Mouse (Mus musculus): ENCODE results near the gene Retreg2. TPM values are rescaled to one million over a fixed set of nuclear protein-coding genes. Genes with fewer than 3 reads are reported as not detected.

Retreg2 gene
- polyA plus RNA-seq (2014; fragmentation: Nextera tagmentation; extraction: Ambion mirVana): 27.7 and 38.0 TPM in 2 replicates

- peaks cover 13% of the 10 kb centered on the region for H3K36me3 ChIP-seq (replicated peaks; ENCODE audit: control insufficient read depth, insufficient read depth, low read depth, low read length)
- under 1% methylated on average over 70 of the region's 91 CpGs for WGBS
These were observed at the start of gene Retreg2, which contains the start of gene Cnppd1 for GRCm38 (mm10) chr1:75142301-75143261. Retreg2 (plus strand) TSS chr1:75142778. Cnppd1 (minus strand) TSS chr1:75142711.

DNA sequence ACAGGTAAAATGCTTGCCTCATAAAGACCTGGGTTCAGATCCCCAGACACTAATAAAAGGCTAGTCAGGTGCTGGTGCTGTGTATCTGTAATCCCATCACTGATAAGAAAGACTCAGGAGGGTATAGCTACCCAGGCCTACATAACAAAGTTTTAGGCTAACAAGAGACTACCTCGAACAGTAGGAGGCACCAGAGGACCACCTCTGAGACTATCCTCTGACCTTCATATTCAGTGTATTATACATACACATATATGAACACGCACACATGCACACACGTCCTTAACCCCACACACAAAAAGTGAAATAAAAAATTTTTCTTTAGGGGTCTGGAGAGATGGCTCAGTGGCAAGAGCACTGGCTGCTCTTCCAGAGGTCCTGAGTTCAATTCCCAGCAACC lies 20.4 kb upstream of the Retreg2 start:
- Histone ChIP-seq H3K27ac (replicated peaks; ENCODE audit: low read depth, low read length) (no peak overlapping the region), H3K4me2 (ENCODE audit: low read depth, low read length) (no peak overlapping the region), H3K9me3 (replicated peaks; ENCODE audit: control insufficient read depth, low read length) (no peaks in the 10 kb centered on the region), H3K4me3 (ENCODE audit: low read depth, low read length) (no peak overlapping the region), H3K27me3 (ENCODE audit: control insufficient read depth, insufficient read depth, low read length) (no peaks in the 10 kb centered on the region), H3K36me3 (replicated peaks; ENCODE audit: control insufficient read depth, insufficient read depth, low read depth, low read length) (no peaks in the 10 kb centered on the region), H3K4me1 (ENCODE audit: control insufficient read depth, insufficient read depth, low read length) (no peaks in the 10 kb centered on the region; the same call in 1 of the 2 replicates), H3K9ac (replicated peaks; ENCODE audit: low read length) (no peak overlapping the region)
- ATAC-seq (replicated peaks; ENCODE audit: insufficient number of reproducible peaks, low FRiP score, low TSS enrichment, low read depth): no peak
- no peak for DNase-seq (ENCODE audit: low spot score)
- WGBS: 88% methylated on average over 3 of the region's 3 CpGs

More at GRCm38 (mm10) chr1:75142301-75143261, at the start of gene Retreg2, which contains the start of gene Cnppd1:
- Histone ChIP-seq H3K9me3 (replicated peaks; ENCODE audit: control insufficient read depth, low read length) (no peaks in the 10 kb centered on the region), H3K4me2 (ENCODE audit: low read depth, low read length) (peak within 1 kb of the TSS; percentile 94), H3K4me1 (ENCODE audit: control insufficient read depth, insufficient read depth, low read length) (no peaks in the 10 kb centered on the region), H3K4me3 (ENCODE audit: low read depth, low read length) (peak within 1 kb of the TSS; percentile 57), H3K9ac (replicated peaks; ENCODE audit: low read length) (peak within 1 kb of the TSS; percentile 70), H3K27ac (replicated peaks; ENCODE audit: low read depth, low read length) (peak within 1 kb of the TSS; percentile 73), H3K27me3 (ENCODE audit: control insufficient read depth, insufficient read depth, low read length) (no peaks in the 10 kb centered on the region)
- peak; percentile 96 for DNase-seq (ENCODE audit: low spot score)
- peak; percentile 85 for ATAC-seq (replicated peaks; ENCODE audit: insufficient number of reproducible peaks, low FRiP score, low TSS enrichment, low read depth)

DNA sequence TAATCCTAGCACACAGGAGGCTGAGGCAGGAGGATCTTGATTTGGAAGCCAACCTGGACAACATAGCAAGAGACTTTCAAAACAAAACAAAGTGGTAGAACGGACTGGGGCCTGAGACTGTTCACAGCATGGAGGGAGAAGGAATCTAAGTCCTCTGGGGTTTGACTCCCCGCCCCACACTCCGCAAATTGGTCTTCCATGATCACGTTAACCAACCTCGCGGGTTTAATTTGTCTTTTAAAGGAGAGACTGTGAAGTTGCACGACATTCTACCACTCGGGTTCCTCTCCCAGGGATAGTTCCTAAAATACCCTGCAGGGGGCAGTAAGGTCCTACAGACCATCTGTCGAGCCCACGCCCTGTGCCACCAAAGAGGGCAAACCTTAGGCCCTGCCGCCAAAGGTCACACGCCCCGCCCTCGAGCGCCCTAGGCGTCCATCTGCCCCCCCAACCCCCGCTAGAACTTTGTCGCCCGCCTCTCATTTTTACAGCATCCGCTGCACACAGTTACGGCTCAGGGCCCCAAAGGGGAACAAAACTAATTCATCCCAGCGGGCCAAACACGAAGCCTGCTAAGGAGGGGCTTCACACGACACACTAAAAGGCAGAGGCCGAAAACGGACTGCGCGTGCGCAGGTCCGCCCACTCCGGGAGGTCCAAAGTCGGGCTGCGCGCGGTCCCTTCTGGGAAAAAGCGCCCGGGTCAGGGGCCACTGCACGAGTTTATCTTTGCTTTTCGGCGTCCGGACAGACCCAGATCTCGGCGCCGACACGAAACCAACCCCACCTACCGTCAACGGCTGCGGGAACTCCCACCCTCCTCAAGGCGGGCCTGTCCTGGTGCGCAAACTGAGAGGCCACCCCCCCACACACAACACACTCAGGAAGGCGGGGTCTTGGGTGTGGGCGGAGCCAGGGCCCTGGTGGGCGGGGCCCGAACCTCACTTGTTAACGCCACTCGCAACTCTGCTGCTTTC lies 17.9 kb upstream of the Retreg2 start, which contains the start of gene Nhej1:
TSS of gene Nhej1 (minus strand) at position 855 of the 976 bp plus-strand sequence.
- peak; percentile 98 for DNase-seq (ENCODE audit: low spot score)

DNA sequence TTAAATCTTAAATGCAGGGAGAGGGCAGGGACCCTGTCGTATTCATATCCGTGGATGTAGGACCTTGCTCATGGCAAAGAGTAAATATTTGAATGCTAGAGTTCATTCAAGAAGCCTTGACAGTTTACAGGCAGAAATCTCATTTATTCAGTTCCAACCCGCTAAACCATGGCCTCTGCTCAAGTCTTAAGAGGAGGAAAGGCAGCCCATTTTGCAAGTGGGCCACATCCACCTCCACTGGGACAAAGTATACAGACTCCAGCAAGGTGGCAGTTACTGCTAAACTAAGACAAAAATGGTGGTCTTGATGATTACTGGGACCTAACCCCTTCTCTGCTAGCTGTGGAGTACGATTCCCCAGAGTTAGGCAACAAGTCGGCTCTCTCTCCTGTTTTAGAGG lies 17.2 kb upstream of the Retreg2 start:
- Histone ChIP-seq H3K4me1 (ENCODE audit: control insufficient read depth, insufficient read depth, low read length) (no peaks in the 10 kb centered on the region; the same call in 1 of the 2 replicates), H3K27me3 (ENCODE audit: control insufficient read depth, insufficient read depth, low read length) (no peaks in the 10 kb centered on the region), H3K9me3 (replicated peaks; ENCODE audit: control insufficient read depth, low read length) (no peaks in the 10 kb centered on the region), H3K4me2 (ENCODE audit: low read depth, low read length) (peak overlapping the region; percentile 35), H3K27ac (replicated peaks; ENCODE audit: low read depth, low read length) (no peak overlapping the region), H3K4me3 (ENCODE audit: low read depth, low read length) (peak overlapping the region; percentile 54), H3K36me3 (replicated peaks; ENCODE audit: control insufficient read depth, insufficient read depth, low read depth, low read length) (no peaks in the 10 kb centered on the region), H3K9ac (replicated peaks; ENCODE audit: low read length) (no peak overlapping the region)
- no peak for ATAC-seq (replicated peaks; ENCODE audit: insufficient number of reproducible peaks, low FRiP score, low TSS enrichment, low read depth)
- 36% methylated on average over 5 of the region's 5 CpGs for WGBS
- DNase-seq (ENCODE audit: low spot score): no peak

More for the DNA sequence above, 17.9 kb upstream of the Retreg2 start, which contains the start of gene Nhej1:
- WGBS: 1% methylated on average over 56 of the region's 56 CpGs
- H3K9me3 ChIP-seq (replicated peaks; ENCODE audit: control insufficient read depth, low read length): no peaks in the 10 kb centered on the region
- H3K36me3 ChIP-seq (replicated peaks; ENCODE audit: control insufficient read depth, insufficient read depth, low read depth, low read length): no peaks in the 10 kb centered on the region
- ATAC-seq (replicated peaks; ENCODE audit: insufficient number of reproducible peaks, low FRiP score, low TSS enrichment, low read depth): peak; percentile 91
- H3K4me2 ChIP-seq (ENCODE audit: low read depth, low read length): peak within 1 kb of the TSS; percentile 35
- peak within 1 kb of the TSS; percentile 94 for H3K27ac ChIP-seq (replicated peaks; ENCODE audit: low read depth, low read length)
- peak within 1 kb of the TSS; percentile 70 for H3K9ac ChIP-seq (replicated peaks; ENCODE audit: low read length)
- H3K4me3 ChIP-seq (ENCODE audit: low read depth, low read length): peak within 1 kb of the TSS; percentile 54
- no peaks in the 10 kb centered on the region; the same call in 1 of the 2 replicates for H3K4me1 ChIP-seq (ENCODE audit: control insufficient read depth, insufficient read depth, low read length)
- H3K27me3 ChIP-seq (ENCODE audit: control insufficient read depth, insufficient read depth, low read length): no peaks in the 10 kb centered on the region

- 81% methylated on average over 3 of the region's 3 CpGs for WGBS
- H3K4me1 ChIP-seq (ENCODE audit: control insufficient read depth, insufficient read depth, low read length): no peaks in the 10 kb centered on the region; the same call in 1 of the 2 replicates
- H3K27ac ChIP-seq (replicated peaks; ENCODE audit: low read depth, low read length): no peak overlapping the region
These were observed 13.9 kb upstream of the Retreg2 start for GRCm38 (mm10) chr1:75128641-75129040.

DNA sequence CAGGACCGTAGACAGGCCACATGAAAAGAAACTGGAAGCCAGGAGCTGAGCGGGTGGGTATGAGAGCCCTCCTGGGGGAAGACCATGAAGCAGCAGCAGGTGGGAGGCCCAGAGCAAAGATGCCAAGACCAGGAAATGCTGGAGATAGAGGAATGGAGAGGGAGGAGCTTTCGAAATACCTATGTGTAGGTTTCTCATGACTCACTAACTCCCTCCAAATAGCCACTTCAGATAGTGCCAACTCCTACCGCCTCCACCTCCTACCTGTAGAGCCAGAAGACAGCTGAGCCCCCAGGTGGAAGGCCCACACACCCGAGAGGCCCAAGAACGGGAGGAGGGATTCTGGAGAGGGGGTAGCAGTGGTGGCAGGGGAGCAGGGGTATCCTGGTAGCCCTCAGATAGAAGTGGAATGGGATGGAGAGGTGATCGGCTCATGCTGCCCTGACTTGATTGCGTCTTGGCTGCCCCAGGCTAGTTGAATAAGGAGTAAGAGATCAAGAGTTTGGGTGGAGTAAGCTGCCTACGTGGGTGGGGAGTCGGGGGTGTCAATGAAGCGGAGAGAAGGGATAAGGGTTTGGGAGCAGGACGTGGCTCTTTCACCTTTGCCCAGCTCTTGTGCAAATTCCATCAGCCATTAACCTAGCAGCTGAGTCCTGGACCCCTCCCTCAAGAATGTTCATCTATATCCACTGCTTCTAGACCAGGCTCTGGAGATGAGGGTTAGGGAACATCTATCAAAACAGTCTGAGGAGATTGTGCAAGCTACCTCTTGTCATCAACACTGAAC lies 9.0 kb upstream of the Retreg2 start, which contains the start of gene Slc23a3:
TSS of gene Slc23a3 (minus strand) at position 470 of the 787 bp plus-strand sequence.
- Histone ChIP-seq H3K36me3 (replicated peaks; ENCODE audit: control insufficient read depth, insufficient read depth, low read depth, low read length) (peaks cover 3% of the 10 kb centered on the region; the same call in 1 of the 2 replicates), H3K27me3 (ENCODE audit: control insufficient read depth, insufficient read depth, low read length) (no peaks in the 10 kb centered on the region), H3K4me3 (ENCODE audit: low read depth, low read length) (no peak within 1 kb of the TSS), H3K9ac (replicated peaks; ENCODE audit: low read length) (no peak within 1 kb of the TSS), H3K4me2 (ENCODE audit: low read depth, low read length) (no peak within 1 kb of the TSS), H3K27ac (replicated peaks; ENCODE audit: low read depth, low read length) (no peak within 1 kb of the TSS), H3K4me1 (ENCODE audit: control insufficient read depth, insufficient read depth, low read length) (no peaks in the 10 kb centered on the region), H3K9me3 (replicated peaks; ENCODE audit: control insufficient read depth, low read length) (no peaks in the 10 kb centered on the region)
- ATAC-seq (replicated peaks; ENCODE audit: insufficient number of reproducible peaks, low FRiP score, low TSS enrichment, low read depth) (no peak), DNase-seq (ENCODE audit: low spot score) (no peak)
- WGBS: 62% methylated on average over 12 of the region's 12 CpGs

More at GRCm38 (mm10) chr1:75128641-75129040, 13.9 kb upstream of the Retreg2 start:
- Histone ChIP-seq H3K36me3 (replicated peaks; ENCODE audit: control insufficient read depth, insufficient read depth, low read depth, low read length) (no peaks in the 10 kb centered on the region), H3K27me3 (ENCODE audit: control insufficient read depth, insufficient read depth, low read length) (no peaks in the 10 kb centered on the region), H3K9me3 (replicated peaks; ENCODE audit: control insufficient read depth, low read length) (no peaks in the 10 kb centered on the region), H3K4me2 (ENCODE audit: low read depth, low read length) (no peak overlapping the region), H3K9ac (replicated peaks; ENCODE audit: low read length) (no peak overlapping the region), H3K4me3 (ENCODE audit: low read depth, low read length) (no peak overlapping the region)
- ATAC-seq (replicated peaks; ENCODE audit: insufficient number of reproducible peaks, low FRiP score, low TSS enrichment, low read depth) (no peak), DNase-seq (ENCODE audit: low spot score) (no peak)

GRCm38 (mm10) chr1:75136293-75136692 lies 6.3 kb upstream of the Retreg2 start:
- Histone ChIP-seq H3K36me3 (replicated peaks; ENCODE audit: control insufficient read depth, insufficient read depth, low read depth, low read length) (peaks cover 3% of the 10 kb centered on the region; the same call in 1 of the 2 replicates), H3K9me3 (replicated peaks; ENCODE audit: control insufficient read depth, low read length) (no peaks in the 10 kb centered on the region), H3K4me3 (ENCODE audit: low read depth, low read length) (no peak overlapping the region), H3K9ac (replicated peaks; ENCODE audit: low read length) (no peak overlapping the region), H3K27ac (replicated peaks; ENCODE audit: low read depth, low read length) (no peak overlapping the region), H3K4me2 (ENCODE audit: low read depth, low read length) (no peak overlapping the region), H3K4me1 (ENCODE audit: control insufficient read depth, insufficient read depth, low read length) (no peaks in the 10 kb centered on the region), H3K27me3 (ENCODE audit: control insufficient read depth, insufficient read depth, low read length) (no peaks in the 10 kb centered on the region)
- ATAC-seq (replicated peaks; ENCODE audit: insufficient number of reproducible peaks, low FRiP score, low TSS enrichment, low read depth): no peak
- DNase-seq (ENCODE audit: low spot score): no peak
- WGBS: 88% methylated on average over 6 of the region's 6 CpGs

Measured in embryonic facial prominence, embryonic 11.5 days (tissue).